Mouse (Mus musculus): ENCODE data around the gene Syt15.

GRCm38 (mm10) chr14:34232340-34232739 lies 12.9 kb downstream of the Syt15 start:
- no peak for TF ChIP-seq CTCF (IDR thresholded peaks at IDR 0.05)
- TF ChIP-seq EP300 (IDR thresholded peaks at IDR 0.05) = no peak
